Mouse (Mus musculus): ENCODE measurements around the gene Mtcl1. TPM values are rescaled to one million over a fixed set of nuclear protein-coding genes. Genes with fewer than 3 reads are reported as not detected.

Mtcl1 gene
- polyA plus RNA-seq, 1 experiment from 2014 or later = 10.4 TPM

- no peak overlapping the region for H3K4me3 ChIP-seq
- H3K36me3 ChIP-seq = no peaks in the 10 kb centered on the region
- H3K27ac ChIP-seq = 0 out of 2 replicates have a peak overlapping the region, but pooled peaks have one; percentile 23
- H3K27me3 ChIP-seq = no peaks in the 10 kb centered on the region
- no peak for ATAC-seq (ENCODE audit: insufficient number of reproducible peaks, insufficient read depth, low FRiP score, low TSS enrichment)
- H3K9ac ChIP-seq = no peak overlapping the region
- WGBS = 54% methylated on average over 8 of the region's 8 CpGs
- no peaks in the 10 kb centered on the region for H3K9me3 ChIP-seq
- peaks cover 20% of the 10 kb centered on the region for H3K4me1 ChIP-seq
- H3K4me2 ChIP-seq (replicated peaks) = no peak overlapping the region
Measured at GRCm38 (mm10) chr17:66419421-66419820, 30.1 kb downstream of the Mtcl1 start.

GRCm38 (mm10) chr17:66417748-66418147, 31.8 kb downstream of the Mtcl1 start:
- Histone ChIP-seq H3K36me3 (no peaks in the 10 kb centered on the region), H3K4me1 (peaks cover 22% of the 10 kb centered on the region), H3K27me3 (no peaks in the 10 kb centered on the region), H3K9ac (no peak overlapping the region), H3K9me3 (no peaks in the 10 kb centered on the region), H3K4me3 (no peak overlapping the region), H3K27ac (no peak overlapping the region; the same call in 1 of the 2 replicates), H3K4me2 (replicated peaks) (no peak overlapping the region)
- ATAC-seq (ENCODE audit: insufficient number of reproducible peaks, insufficient read depth, low FRiP score, low TSS enrichment) = no peak
- WGBS = 40% methylated on average over 4 of the region's 4 CpGs

- no peak overlapping the region for H3K4me3 ChIP-seq
- H3K4me2 ChIP-seq (replicated peaks) = peak overlapping the region; percentile 9; the same call in 1 of the 2 replicates
- no peak overlapping the region for H3K9ac ChIP-seq
- 63% methylated on average over 5 of the region's 5 CpGs for WGBS
- no peaks in the 10 kb centered on the region for H3K9me3 ChIP-seq
- no peaks in the 10 kb centered on the region for H3K27me3 ChIP-seq
- no peak for ATAC-seq (ENCODE audit: insufficient number of reproducible peaks, insufficient read depth, low FRiP score, low TSS enrichment)
- peaks cover 26% of the 10 kb centered on the region for H3K4me1 ChIP-seq
- no peaks in the 10 kb centered on the region for H3K36me3 ChIP-seq
- 0 out of 2 replicates have a peak overlapping the region, but pooled peaks have one; percentile 23 for H3K27ac ChIP-seq
Measured at GRCm38 (mm10) chr17:66417329-66417728, 32.2 kb downstream of the Mtcl1 start.

- Histone ChIP-seq H3K9me3 (no peaks in the 10 kb centered on the region), H3K4me2 (replicated peaks) (peak overlapping the region; percentile 9; the same call in 1 of the 2 replicates), H3K4me3 (no peak overlapping the region), H3K27ac (0 out of 2 replicates have a peak overlapping the region, but pooled peaks have one; percentile 23), H3K4me1 (peaks cover 31% of the 10 kb centered on the region), H3K36me3 (no peaks in the 10 kb centered on the region), H3K27me3 (no peaks in the 10 kb centered on the region), H3K9ac (no peak overlapping the region)
- ATAC-seq (ENCODE audit: insufficient number of reproducible peaks, insufficient read depth, low FRiP score, low TSS enrichment) = no peak
- whole genome bisulfite sequencing = 72% methylated on average over 14 of the region's 14 CpGs
Measured at GRCm38 (mm10) chr17:66416841-66417313, 32.7 kb downstream of the Mtcl1 start.

- H3K4me1 ChIP-seq = peaks cover 31% of the 10 kb centered on the region
- no peak overlapping the region for H3K27ac ChIP-seq
- H3K4me2 ChIP-seq (replicated peaks) = peak overlapping the region; percentile 9; the same call in 1 of the 2 replicates
- no peaks in the 10 kb centered on the region for H3K9me3 ChIP-seq
- no peak overlapping the region for H3K4me3 ChIP-seq
- WGBS = 55% methylated on average over 7 of the region's 7 CpGs
- ATAC-seq (ENCODE audit: insufficient number of reproducible peaks, insufficient read depth, low FRiP score, low TSS enrichment) = no peak
- no peak overlapping the region for H3K9ac ChIP-seq
- no peaks in the 10 kb centered on the region for H3K27me3 ChIP-seq
- H3K36me3 ChIP-seq = no peaks in the 10 kb centered on the region
Measured at GRCm38 (mm10) chr17:66416436-66416835, 33.1 kb downstream of the Mtcl1 start.

GRCm38 (mm10) chr17:66414331-66414730, 35.2 kb downstream of the Mtcl1 start:
- ATAC-seq (ENCODE audit: insufficient number of reproducible peaks, insufficient read depth, low FRiP score, low TSS enrichment) = no peak
- H3K9ac ChIP-seq = no peak overlapping the region
- H3K4me2 ChIP-seq (replicated peaks) = no peak overlapping the region
- H3K36me3 ChIP-seq = no peaks in the 10 kb centered on the region
- 83% methylated on average over 1 of the region's 1 CpGs for WGBS
- no peaks in the 10 kb centered on the region for H3K27me3 ChIP-seq
- peaks cover 31% of the 10 kb centered on the region for H3K4me1 ChIP-seq
- no peaks in the 10 kb centered on the region for H3K9me3 ChIP-seq
- no peak overlapping the region for H3K4me3 ChIP-seq
- H3K27ac ChIP-seq = no peak overlapping the region

- Histone ChIP-seq H3K9me3 (no peaks in the 10 kb centered on the region), H3K4me3 (no peak overlapping the region), H3K4me2 (replicated peaks) (no peak overlapping the region), H3K9ac (no peak overlapping the region), H3K27ac (peak overlapping the region; percentile 46; the same call in 1 of the 2 replicates), H3K36me3 (no peaks in the 10 kb centered on the region), H3K4me1 (peaks cover 24% of the 10 kb centered on the region), H3K27me3 (no peaks in the 10 kb centered on the region)
- 24% methylated on average over 12 of the region's 12 CpGs for WGBS
- peak; percentile 53 for ATAC-seq (ENCODE audit: insufficient number of reproducible peaks, insufficient read depth, low FRiP score, low TSS enrichment)
Measured at GRCm38 (mm10) chr17:66412155-66412970, 37.2 kb downstream of the Mtcl1 start.

- WGBS = 87% methylated on average over 11 of the region's 11 CpGs
- no peak overlapping the region for H3K9ac ChIP-seq
- no peak for ATAC-seq (ENCODE audit: insufficient number of reproducible peaks, insufficient read depth, low FRiP score, low TSS enrichment)
- no peak overlapping the region for H3K27ac ChIP-seq
- no peak overlapping the region for H3K4me3 ChIP-seq
- no peaks in the 10 kb centered on the region for H3K36me3 ChIP-seq
- H3K4me2 ChIP-seq (replicated peaks) = no peak overlapping the region
- H3K27me3 ChIP-seq = no peaks in the 10 kb centered on the region
- no peaks in the 10 kb centered on the region for H3K9me3 ChIP-seq
- H3K4me1 ChIP-seq = peaks cover 14% of the 10 kb centered on the region
Measured at GRCm38 (mm10) chr17:66410884-66411426, 38.6 kb downstream of the Mtcl1 start.

GRCm38 (mm10) chr17:66409070-66409605, 40.4 kb downstream of the Mtcl1 start:
- H3K4me3 ChIP-seq = no peak overlapping the region
- 68% methylated on average over 9 of the region's 9 CpGs for WGBS
- H3K9me3 ChIP-seq = no peaks in the 10 kb centered on the region
- no peak overlapping the region for H3K9ac ChIP-seq
- no peak for ATAC-seq (ENCODE audit: insufficient number of reproducible peaks, insufficient read depth, low FRiP score, low TSS enrichment)
- no peaks in the 10 kb centered on the region for H3K27me3 ChIP-seq
- peaks cover 25% of the 10 kb centered on the region for H3K4me1 ChIP-seq
- no peak overlapping the region for H3K27ac ChIP-seq
- no peak overlapping the region for H3K4me2 ChIP-seq (replicated peaks)
- no peaks in the 10 kb centered on the region for H3K36me3 ChIP-seq

GRCm38 (mm10) chr17:66408400-66408799, 41.1 kb downstream of the Mtcl1 start:
- Histone ChIP-seq H3K36me3 (no peaks in the 10 kb centered on the region), H3K9ac (no peak overlapping the region), H3K4me1 (peaks cover 25% of the 10 kb centered on the region), H3K4me3 (no peak overlapping the region), H3K9me3 (no peaks in the 10 kb centered on the region), H3K27ac (no peak overlapping the region), H3K27me3 (no peaks in the 10 kb centered on the region), H3K4me2 (replicated peaks) (no peak overlapping the region)
- 95% methylated on average over 5 of the region's 5 CpGs for WGBS
- ATAC-seq (ENCODE audit: insufficient number of reproducible peaks, insufficient read depth, low FRiP score, low TSS enrichment) = no peak

- H3K4me3 ChIP-seq = no peak overlapping the region
- no peaks in the 10 kb centered on the region for H3K27me3 ChIP-seq
- H3K4me2 ChIP-seq (replicated peaks) = no peak overlapping the region
- H3K36me3 ChIP-seq = no peaks in the 10 kb centered on the region
- 62% methylated on average over 8 of the region's 8 CpGs for WGBS
- 0 out of 2 replicates have a peak overlapping the region, but pooled peaks have one; percentile 23 for H3K27ac ChIP-seq
- peaks cover 24% of the 10 kb centered on the region for H3K4me1 ChIP-seq
- H3K9ac ChIP-seq = no peak overlapping the region
- no peak for ATAC-seq (ENCODE audit: insufficient number of reproducible peaks, insufficient read depth, low FRiP score, low TSS enrichment)
- H3K9me3 ChIP-seq = no peaks in the 10 kb centered on the region
Measured at GRCm38 (mm10) chr17:66407833-66408232, 41.7 kb downstream of the Mtcl1 start.
